Comparison of ENCODE assay signal across 27 mouse cellular contexts in the genomic region with DNA sequence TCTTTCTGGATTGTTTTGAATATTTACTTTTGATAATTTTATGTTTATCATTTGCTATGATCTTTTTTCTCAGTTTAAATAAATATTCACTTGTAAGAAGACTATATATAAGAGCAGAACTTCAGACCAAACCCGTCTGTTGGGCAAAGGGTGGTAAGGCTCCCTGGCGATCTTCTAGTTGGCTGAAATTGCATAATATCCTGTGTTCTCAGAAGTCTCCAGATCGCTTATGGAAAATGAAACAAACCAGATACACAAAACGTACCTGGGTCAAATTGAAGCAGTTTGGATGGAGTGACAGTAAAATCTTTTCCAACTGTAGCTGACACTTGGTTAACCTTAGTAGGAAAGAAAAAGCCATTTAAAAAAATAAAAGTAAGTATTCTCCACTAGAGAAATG. TPM values are rescaled to one million over a fixed set of nuclear protein-coding genes. Genes with fewer than 3 reads are reported as not detected.
"Had no signal": no experiment of that assay in that cellular context is flagged by ENCODE, and none has a peak within 500 bp of the region (broad histone marks: within the 10 kb centered on the region; RNA-seq: fewer than 3 reads in every experiment).

No protein-coding gene starts in this region.

- H3K4me3 ChIP-seq: layer of hippocampus, adult 2 months; limb, embryonic 10.5 days; limb, embryonic 13.5 days; liver, embryonic 13.5 days; megakaryocyte, embryonic 14.5 days; midbrain, embryonic 10.5 days; midbrain, embryonic 13.5 days had no signal

- H3K4me2 ChIP-seq: limb, embryonic 13.5 days; liver, embryonic 13.5 days; lung, embryonic 14.5 days; midbrain, embryonic 13.5 days had no signal

- H3K36me3 ChIP-seq: limb, embryonic 13.5 days; liver, embryonic 13.5 days; midbrain, embryonic 10.5 days; midbrain, embryonic 13.5 days had no signal

- H3K4me1 ChIP-seq: liver, embryonic 13.5 days; megakaryocyte, embryonic 14.5 days had no signal

- H3K27ac ChIP-seq: layer of hippocampus, adult 2 months; limb, embryonic 10.5 days; liver, embryonic 13.5 days; midbrain, embryonic 10.5 days; midbrain, embryonic 13.5 days had no signal

- H3K9me3 ChIP-seq: limb, embryonic 10.5 days; limb, embryonic 13.5 days; liver, embryonic 13.5 days; megakaryocyte, embryonic 14.5 days; midbrain, embryonic 10.5 days; midbrain, embryonic 13.5 days had no signal

- H3K27me3 ChIP-seq: limb, embryonic 13.5 days; liver, embryonic 13.5 days had no signal

- DNase-seq: kidney, adult 18-20 months; kidney, adult 9 months; kidney, postnatal 14 days; kidney, postnatal 4 days; layer of hippocampus, adult 9-11 months; liver; liver, embryonic 13.5 days; lung, embryonic 14.5 days; lung, postnatal 10 days; lung, postnatal 4 days; thymus, adult 2 months; thymus, postnatal 14 days; thymus, postnatal 4 days had no signal

- H3K9ac ChIP-seq: limb, embryonic 13.5 days; liver, embryonic 13.5 days; lung, embryonic 14.5 days; midbrain, embryonic 13.5 days had no signal

- ATAC-seq: intestine, embryonic 16.5 days; midbrain, embryonic 13.5 days; midbrain, embryonic 16.5 days had no signal

RNA-seq across cellular contexts. Expression of a gene that starts 37.0 kb away (rescaled TPM):
- total RNA-seq: layer of hippocampus, adult 2 months; layer of hippocampus, postnatal 25 days had no signal
- polyA plus RNA-seq: kidney, embryonic 16.5 days; liver, embryonic 13.5 days; liver, embryonic 16.5 days; midbrain, embryonic 10.5 days; midbrain, embryonic 16.5 days; neural tube, embryonic 14.5 days; small intestine, adult 2 months; spleen, adult 2 months; thymus, adult 2 months had no signal
